Mouse (Mus musculus) limb, embryonic 13.5 days (tissue): ENCODE results near the gene Thap11. TPM values are rescaled to one million over a fixed set of nuclear protein-coding genes. Genes with fewer than 3 reads are reported as not detected.
A peak's percentile ranks its signal among the peaks of the same experiment; 100 is the strongest.

Experiments used
- ATAC-seq: fragments of 200-750 bp; cut with Nextera tagmentation; 2 replicates; pipeline ENCODE4 v1.8.0; 2017; ENCODE audit warnings: low read depth, moderate number of reproducible peaks, moderate TSS enrichment; ENCODE audit not compliant: low FRiP score
- H3K27ac ChIP-seq: fragments of 300-500 bp; sonication (generic); 2 replicates; pipeline ENCODE4 v1.5.1; 2015; ENCODE audit warnings: inconsistent platforms, mild to moderate bottlenecking, moderate library complexity
- H3K27me3 ChIP-seq: fragments of 300-500 bp; sonication (generic); 2 replicates; pipeline ENCODE4 v1.6.1; 2015; ENCODE audit warnings: mild to moderate bottlenecking, inconsistent platforms
- H3K36me3 ChIP-seq: fragments of 300-500 bp; sonication (generic); 2 replicates; pipeline ENCODE4 v1.6.1; 2015; ENCODE audit warnings: inconsistent platforms, mild to moderate bottlenecking, moderate library complexity
- H3K4me1 ChIP-seq: fragments of 300-500 bp; sonication (generic); 2 replicates; pipeline ENCODE4 v1.6.1; 2015; ENCODE audit warnings: inconsistent platforms
- H3K4me2 ChIP-seq: fragments of 300-500 bp; sonication (generic); replicated peaks from 2 replicates; pipeline ENCODE4 v1.6.1; 2015; ENCODE audit warnings: inconsistent platforms, mild to moderate bottlenecking, moderate library complexity
- H3K4me3 ChIP-seq: fragments of 300-500 bp; sonication (generic); 2 replicates; pipeline ENCODE4 v1.5.1; 2015; ENCODE audit warnings: moderate library complexity, mild to moderate bottlenecking, inconsistent platforms
- H3K9ac ChIP-seq: fragments of 300-500 bp; sonication (generic); 2 replicates; pipeline ENCODE4 v1.6.1; 2015; ENCODE audit warnings: mild to moderate bottlenecking, inconsistent platforms
- H3K9me3 ChIP-seq: fragments of 300-500 bp; sonication (generic); 2 replicates; pipeline ENCODE4 v1.6.1; 2016; ENCODE audit warnings: inconsistent platforms
- WGBS: fragments of 180-500 bp; shearing (Covaris S2); methylation state at CpG from one replicate; pipeline ENCODE4 v1.1.7; 2015; 5-methylcytosine and 5-hydroxymethylcytosine counted together
- polyA plus RNA-seq: library from polyadenylated mRNA; unstranded; fragments of >200 nt; fragmentation: Nextera tagmentation; extraction: Ambion mirVana; gene quantifications from 2 replicates; pipeline ENCODE4 v1.2.1, GENCODE M21; 2015

Gene Thap11
- polyA plus RNA-seq, 1 experiment from 2014 or later, result 79.0 TPM

- peaks cover 47% of the 10 kb centered on the region for H3K4me1 ChIP-seq
- H3K27ac ChIP-seq, result peak overlapping the region; percentile 33; the same call in 1 of the 2 replicates
- H3K4me2 ChIP-seq, result peak overlapping the region; percentile 45
- H3K27me3 ChIP-seq, result no peaks in the 10 kb centered on the region
- no peaks in the 10 kb centered on the region for H3K9me3 ChIP-seq
- no peak; the same call in 1 of the 2 replicates for ATAC-seq
- peak overlapping the region; percentile 84 for H3K4me3 ChIP-seq
- 21% methylated on average over 8 of the region's 8 CpGs for WGBS
- no peak overlapping the region; the same call in 1 of the 2 replicates for H3K9ac ChIP-seq
- peaks cover 16% of the 10 kb centered on the region for H3K36me3 ChIP-seq
Observed at GRCm38 (mm10) chr8:105854303-105854702, 629 bp upstream of the Thap11 start.

- H3K27me3 ChIP-seq, result no peaks in the 10 kb centered on the region
- WGBS, result under 1% methylated on average over 71 of the region's 71 CpGs
- H3K4me3 ChIP-seq, result peak overlapping the region; percentile 84
- H3K4me2 ChIP-seq, result peak overlapping the region; percentile 97
- H3K4me1 ChIP-seq, result peaks cover 51% of the 10 kb centered on the region
- peaks cover 10% of the 10 kb centered on the region; the same call in 1 of the 2 replicates for H3K36me3 ChIP-seq
- peak overlapping the region; percentile 89 for H3K27ac ChIP-seq
- peak overlapping the region; percentile 88 for H3K9ac ChIP-seq
- H3K9me3 ChIP-seq, result no peaks in the 10 kb centered on the region
- peak; percentile 30 for ATAC-seq
Observed at GRCm38 (mm10) chr8:105855248-105856167, 576 bp downstream of the Thap11 start.

- no peaks in the 10 kb centered on the region for H3K27me3 ChIP-seq
- peak overlapping the region; percentile 88 for H3K9ac ChIP-seq
- peaks cover 10% of the 10 kb centered on the region; the same call in 1 of the 2 replicates for H3K36me3 ChIP-seq
- H3K27ac ChIP-seq, result peak overlapping the region; percentile 89
- H3K4me1 ChIP-seq, result peaks cover 48% of the 10 kb centered on the region
- H3K4me3 ChIP-seq, result peak overlapping the region; percentile 84
- WGBS, result 14% methylated on average over 15 of the region's 15 CpGs
- no peaks in the 10 kb centered on the region for H3K9me3 ChIP-seq
- ATAC-seq, result no peak
- H3K4me2 ChIP-seq, result peak overlapping the region; percentile 97
Observed at GRCm38 (mm10) chr8:105856168-105856835, 1.4 kb downstream of the Thap11 start.

- Histone ChIP-seq H3K27ac (no peak overlapping the region), H3K9ac (no peak overlapping the region), H3K4me1 (peaks cover 65% of the 10 kb centered on the region), H3K27me3 (no peaks in the 10 kb centered on the region), H3K36me3 (peaks cover 14% of the 10 kb centered on the region; the same call in 1 of the 2 replicates), H3K9me3 (no peaks in the 10 kb centered on the region), H3K4me2 (no peak overlapping the region), H3K4me3 (no peak overlapping the region)
- no peak for ATAC-seq
- 91% methylated on average over 5 of the region's 5 CpGs for WGBS
Observed at GRCm38 (mm10) chr8:105858495-105858894, 3.6 kb downstream of the Thap11 start.

GRCm38 (mm10) chr8:105859314-105859713 lies 4.4 kb downstream of the Thap11 start:
- 73% methylated on average over 5 of the region's 5 CpGs for WGBS
- ATAC-seq, result no peak
- Histone ChIP-seq H3K27me3 (no peaks in the 10 kb centered on the region), H3K9ac (peak overlapping the region; percentile 45; the same call in 1 of the 2 replicates), H3K4me1 (peaks cover 68% of the 10 kb centered on the region), H3K27ac (peak overlapping the region; percentile 88; the same call in 1 of the 2 replicates), H3K4me3 (peak overlapping the region; percentile 99), H3K4me2 (peak overlapping the region; percentile 90), H3K9me3 (no peaks in the 10 kb centered on the region), H3K36me3 (peaks cover 17% of the 10 kb centered on the region; the same call in 1 of the 2 replicates)

GRCm38 (mm10) chr8:105860143-105860981 lies 5.4 kb downstream of the Thap11 start, which contains the start of gene Nutf2:
TSS of gene Nutf2 (plus strand) at chr8:105860580.
- peaks cover 65% of the 10 kb centered on the region for H3K4me1 ChIP-seq
- ATAC-seq, result peak; percentile 97
- peak within 1 kb of the TSS; percentile 90 for H3K4me2 ChIP-seq
- peak within 1 kb of the TSS; percentile 99 for H3K4me3 ChIP-seq
- no peaks in the 10 kb centered on the region for H3K9me3 ChIP-seq
- H3K27ac ChIP-seq, result peak within 1 kb of the TSS; percentile 88
- H3K36me3 ChIP-seq, result peaks cover 23% of the 10 kb centered on the region
- under 1% methylated on average over 55 of the region's 59 CpGs for WGBS
- H3K9ac ChIP-seq, result peak within 1 kb of the TSS; percentile 97
- no peaks in the 10 kb centered on the region for H3K27me3 ChIP-seq

- Histone ChIP-seq H3K4me1 (peaks cover 53% of the 10 kb centered on the region), H3K27me3 (no peaks in the 10 kb centered on the region), H3K9me3 (no peaks in the 10 kb centered on the region), H3K4me2 (peak overlapping the region; percentile 90), H3K9ac (peak overlapping the region; percentile 97), H3K4me3 (peak overlapping the region; percentile 99), H3K27ac (no peak overlapping the region), H3K36me3 (peaks cover 39% of the 10 kb centered on the region)
- no peak for ATAC-seq
- 6% methylated on average over 1 of the region's 1 CpGs for WGBS
Observed at GRCm38 (mm10) chr8:105861951-105862350, 7.0 kb downstream of the Thap11 start.

- Histone ChIP-seq H3K4me1 (peaks cover 19% of the 10 kb centered on the region), H3K27ac (no peak overlapping the region), H3K9me3 (no peaks in the 10 kb centered on the region), H3K9ac (no peak overlapping the region), H3K4me3 (no peak overlapping the region), H3K36me3 (peaks cover 71% of the 10 kb centered on the region), H3K4me2 (no peak overlapping the region), H3K27me3 (no peaks in the 10 kb centered on the region)
- 88% methylated on average over 6 of the region's 6 CpGs for WGBS
- ATAC-seq, result no peak
Observed at GRCm38 (mm10) chr8:105866364-105867029, 11.6 kb downstream of the Thap11 start.

GRCm38 (mm10) chr8:105874301-105874700 lies 19.4 kb downstream of the Thap11 start:
- Histone ChIP-seq H3K9ac (no peak overlapping the region), H3K27me3 (no peaks in the 10 kb centered on the region), H3K27ac (no peak overlapping the region), H3K9me3 (no peaks in the 10 kb centered on the region), H3K4me3 (no peak overlapping the region), H3K4me2 (no peak overlapping the region), H3K4me1 (no peaks in the 10 kb centered on the region), H3K36me3 (peaks cover 87% of the 10 kb centered on the region)
- 91% methylated on average over 6 of the region's 6 CpGs for WGBS
- ATAC-seq, result no peak

GRCm38 (mm10) chr8:105880754-105881520 lies 26.0 kb downstream of the Thap11 start, which contains the start of gene Edc4:
TSS of gene Edc4 (plus strand) at chr8:105880881.
- ATAC-seq, result peak; percentile 80
- Histone ChIP-seq H3K27ac (peak within 1 kb of the TSS; percentile 56; the same call in 1 of the 2 replicates), H3K4me1 (peaks cover 24% of the 10 kb centered on the region), H3K27me3 (no peaks in the 10 kb centered on the region), H3K9me3 (no peaks in the 10 kb centered on the region), H3K9ac (peak within 1 kb of the TSS; percentile 90), H3K4me2 (peak within 1 kb of the TSS; percentile 86), H3K4me3 (peak within 1 kb of the TSS; percentile 88), H3K36me3 (peaks cover 57% of the 10 kb centered on the region)
- WGBS, result under 1% methylated on average over 45 of the region's 45 CpGs
